Mouse (Mus musculus) MEL (cell line): ENCODE results near the gene Tifa. TPM values are rescaled to one million over a fixed set of nuclear protein-coding genes. Genes with fewer than 3 reads are reported as not detected.

Experiments used
- DNase-seq: peaks from one replicate; pipeline ENCODE4 v3.0.0; 2011; ENCODE audit warnings: low read depth, low spot score
- H3K27ac ChIP-seq: 2 replicates; pipeline ENCODE4 v1.5.1; 2012; ENCODE audit warnings: low read depth, mild to moderate bottlenecking, control low read depth, low read length, moderate library complexity; ENCODE audit not compliant: control insufficient read depth
- H3K27me3 ChIP-seq, 2 experiments: fragments of 150-350 bp in 1 of 2; sonication (generic) in 1 of 2; 2 replicates each; pipeline ENCODE4 v1.6.1; 2012; ENCODE audit warnings: low read length in 2 of 2, mild to moderate bottlenecking in 2 of 2, improper control_type of control experiment in 1 of 2, moderate library complexity in 1 of 2; ENCODE audit not compliant: insufficient read depth in 2 of 2, control insufficient read depth in 1 of 2
- H3K36me3 ChIP-seq, 2 experiments: 2 replicates each; pipeline ENCODE4 v1.6.1; 2012 to 2014; ENCODE audit warnings: low read length in 2 of 2, improper control_type of control experiment in 1 of 2, inconsistent platforms in 1 of 2, mild to moderate bottlenecking in 1 of 2; ENCODE audit not compliant: insufficient read depth in 2 of 2, control insufficient read depth in 1 of 2
- H3K4me1 ChIP-seq, 2 experiments: fragments of 150-350 bp in 1 of 2; sonication (generic) in 1 of 2; 2 replicates each; pipeline ENCODE4 v1.6.1; 2012; ENCODE audit warnings: low read length in 2 of 2, improper control_type of control experiment in 1 of 2, mild to moderate bottlenecking in 1 of 2; ENCODE audit not compliant: insufficient read depth in 2 of 2, control insufficient read depth in 1 of 2
- H3K4me3 ChIP-seq, 2 experiments: fragments of 150-350 bp in 1 of 2; sonication (generic) in 1 of 2; 2 replicates each; pipeline ENCODE4 v1.5.1; 2012; ENCODE audit warnings: low read depth in 2 of 2, low read length in 2 of 2, mild to moderate bottlenecking in 2 of 2, moderate library complexity in 2 of 2, control low read depth in 1 of 2, improper control_type of control experiment in 1 of 2; ENCODE audit not compliant: control insufficient read depth in 1 of 2, insufficient read depth in 1 of 2
- H3K79me2 ChIP-seq: 2 replicates; pipeline ENCODE4 v1.6.1; 2012; ENCODE audit warnings: mild to moderate bottlenecking, low read length, moderate library complexity; ENCODE audit not compliant: control insufficient read depth, poor library complexity, insufficient read depth
- H3K9ac ChIP-seq: 2 replicates; pipeline ENCODE4 v1.6.1; 2012; ENCODE audit warnings: low read depth, mild to moderate bottlenecking, control low read depth, low read length, moderate library complexity; ENCODE audit not compliant: control insufficient read depth, poor library complexity, severe bottlenecking
- H3K9me3 ChIP-seq: fragments of 150-350 bp; sonication (generic); replicated peaks from 2 replicates; pipeline ENCODE4 v1.6.1; 2012; ENCODE audit warnings: mild to moderate bottlenecking, low read length, improper control_type of control experiment, moderate library complexity; ENCODE audit not compliant: insufficient read depth
- BHLHE40 ChIP-seq: IDR thresholded peaks from 2 replicates; pipeline ENCODE4 v1.6.1; 2012; ENCODE audit warnings: low read depth, mild to moderate bottlenecking, inconsistent platforms, low read length, improper control_type of control experiment, borderline replicate concordance
- CHD1 ChIP-seq: IDR thresholded peaks from 2 replicates; pipeline ENCODE4 v1.6.1; 2012; ENCODE audit warnings: low read depth, mild to moderate bottlenecking, inconsistent platforms, low read length, improper control_type of control experiment
- CHD2 ChIP-seq: IDR thresholded peaks from 2 replicates; pipeline ENCODE4 v1.6.1; 2011; ENCODE audit warnings: low read length, improper control_type of control experiment
- ELF1 ChIP-seq: IDR thresholded peaks from 2 replicates; pipeline ENCODE4 v1.6.1; 2014; ENCODE audit warnings: low read depth, mild to moderate bottlenecking, inconsistent platforms, low read length, improper control_type of control experiment, moderate library complexity
- EP300 ChIP-seq, 2 experiments: IDR thresholded peaks; 2 replicates each; pipeline ENCODE4 v1.6.1; 2011; ENCODE audit warnings: improper control_type of control experiment in 2 of 2, low read length in 2 of 2, low read depth in 1 of 2, mild to moderate bottlenecking in 1 of 2
- ETS1 ChIP-seq: IDR thresholded peaks from 2 replicates; pipeline ENCODE4 v1.6.1; 2012; ENCODE audit warnings: low read depth, mild to moderate bottlenecking, inconsistent platforms, low read length, improper control_type of control experiment, moderate library complexity
- GABPA ChIP-seq: IDR thresholded peaks from 2 replicates; pipeline ENCODE4 v1.6.1; 2012; ENCODE audit warnings: low read depth, mild to moderate bottlenecking, inconsistent platforms, low read length, improper control_type of control experiment, moderate library complexity
- HCFC1 ChIP-seq: IDR thresholded peaks from 2 replicates; pipeline ENCODE4 v1.6.1; 2012; ENCODE audit warnings: low read depth, mild to moderate bottlenecking, inconsistent platforms, low read length, improper control_type of control experiment, moderate library complexity
- JUND ChIP-seq: IDR thresholded peaks from 2 replicates; pipeline ENCODE4 v1.6.1; 2011; ENCODE audit warnings: low read depth, mild to moderate bottlenecking, improper control_type of control experiment, low read length
- MAFK ChIP-seq: IDR thresholded peaks from 2 replicates; pipeline ENCODE4 v1.6.1; 2011; ENCODE audit warnings: low read depth, mild to moderate bottlenecking, low read length, improper control_type of control experiment, borderline replicate concordance
- MAX ChIP-seq: IDR thresholded peaks from 2 replicates; pipeline ENCODE4 v1.6.1; 2011; ENCODE audit warnings: low read length, improper control_type of control experiment
- MXI1 ChIP-seq: IDR thresholded peaks from 2 replicates; pipeline ENCODE4 v1.6.1; 2011; ENCODE audit warnings: mild to moderate bottlenecking, low read depth, low read length, improper control_type of control experiment
- MYB ChIP-seq: IDR thresholded peaks from 2 replicates; pipeline ENCODE4 v1.6.1; 2011; ENCODE audit warnings: mild to moderate bottlenecking, low read depth, low read length, improper control_type of control experiment
- MYC ChIP-seq: IDR thresholded peaks from 2 replicates; pipeline ENCODE4 v1.6.1; 2011; ENCODE audit warnings: low read depth, mild to moderate bottlenecking, low read length, improper control_type of control experiment, moderate library complexity
- NELFE ChIP-seq: IDR thresholded peaks from 2 replicates; pipeline ENCODE4 v1.6.1; 2011; ENCODE audit warnings: low read depth, low read length, improper control_type of control experiment
- NRF1 ChIP-seq: IDR thresholded peaks from 2 replicates; pipeline ENCODE4 v1.6.1; 2014; ENCODE audit warnings: low read depth, mild to moderate bottlenecking, inconsistent platforms, low read length, improper control_type of control experiment, moderate library complexity; ENCODE audit not compliant: poor library complexity, insufficient read depth, severe bottlenecking
- POLR2AphosphoS2 ChIP-seq: IDR thresholded peaks from 2 replicates; pipeline ENCODE4 v1.6.1; 2011; ENCODE audit warnings: low read length, improper control_type of control experiment
- RAD21 ChIP-seq: IDR thresholded peaks from 2 replicates; pipeline ENCODE4 v1.6.1; 2011; ENCODE audit warnings: mild to moderate bottlenecking, low read depth, low read length, improper control_type of control experiment
- RCOR1 ChIP-seq: IDR thresholded peaks from 2 replicates; pipeline ENCODE4 v1.6.1; 2012; ENCODE audit warnings: low read depth, mild to moderate bottlenecking, inconsistent platforms, low read length, improper control_type of control experiment
- SIN3A ChIP-seq: IDR thresholded peaks from 2 replicates; pipeline ENCODE4 v1.6.1; 2012; ENCODE audit warnings: low read length, improper control_type of control experiment, inconsistent platforms
- SMC3 ChIP-seq: IDR thresholded peaks from 2 replicates; pipeline ENCODE4 v1.6.1; 2011; ENCODE audit warnings: low read depth, low read length, improper control_type of control experiment
- TAL1 ChIP-seq: IDR thresholded peaks from 2 replicates; pipeline ENCODE4 v1.6.1; 2012; ENCODE audit warnings: mild to moderate bottlenecking, inconsistent platforms, low read length, moderate library complexity, mixed read lengths
- TBP ChIP-seq: IDR thresholded peaks from 2 replicates; pipeline ENCODE4 v1.8.0; 2011; ENCODE audit warnings: low read depth, low read length, improper control_type of control experiment
- USF1 ChIP-seq: IDR thresholded peaks from 2 replicates; pipeline ENCODE4 v1.6.1; 2014; ENCODE audit warnings: low read depth, mild to moderate bottlenecking, inconsistent platforms, low read length, improper control_type of control experiment, moderate library complexity
- USF2 ChIP-seq, 2 experiments: IDR thresholded peaks; 2 replicates each; pipeline ENCODE4 v1.6.1; 2011 to 2012; ENCODE audit warnings: improper control_type of control experiment in 2 of 2, low read length in 2 of 2, borderline replicate concordance in 1 of 2, inconsistent platforms in 1 of 2, low read depth in 1 of 2, mild to moderate bottlenecking in 1 of 2; ENCODE audit not compliant: insufficient read depth in 1 of 2
- ZC3H11A ChIP-seq: IDR thresholded peaks from 2 replicates; pipeline ENCODE4 v1.6.1; 2012; ENCODE audit warnings: low read depth, mild to moderate bottlenecking, inconsistent platforms, low read length, improper control_type of control experiment
- ZKSCAN1 ChIP-seq: IDR thresholded peaks from 2 replicates; pipeline ENCODE4 v1.6.1; 2012; ENCODE audit warnings: low read depth, mild to moderate bottlenecking, inconsistent platforms, low read length, improper control_type of control experiment, moderate library complexity
- ZMIZ1 ChIP-seq: IDR thresholded peaks from 2 replicates; pipeline ENCODE4 v1.6.1; 2012; ENCODE audit warnings: low read depth, mild to moderate bottlenecking, inconsistent platforms, low read length, improper control_type of control experiment, moderate library complexity
- ZNF384 ChIP-seq: IDR thresholded peaks from 2 replicates; pipeline ENCODE4 v1.6.1; 2012; ENCODE audit warnings: low read depth, mild to moderate bottlenecking, inconsistent platforms, low read length, improper control_type of control experiment
- polyA plus RNA-seq, 2 experiments: library from polyadenylated mRNA; stranded (reverse) in 1 of 2; unstranded in 1 of 2; fragments of >175 nt in 1 of 2; fragments of >200 nt in 1 of 2; gene quantifications; 2 replicates each; pipeline versions ENCODE4 v1.2.1 to v1.2.4; 2012; ENCODE audit warnings: low replicate concordance in 2 of 2, low read depth in 1 of 2; ENCODE audit not compliant: insufficient read length in 2 of 2, insufficient read depth in 1 of 2, missing spikeins in 1 of 2
- total RNA-seq: library from RNA; depleted of rRNA; stranded (reverse); fragments of 300-350 nt; gene quantifications from 2 replicates; pipeline ENCODE4 v1.2.3, GENCODE M21; 2012

The Tifa gene
- total and polyA plus RNA-seq, 3 experiments = 1.7 to 3.0 TPM; not detected in 1

DNA sequence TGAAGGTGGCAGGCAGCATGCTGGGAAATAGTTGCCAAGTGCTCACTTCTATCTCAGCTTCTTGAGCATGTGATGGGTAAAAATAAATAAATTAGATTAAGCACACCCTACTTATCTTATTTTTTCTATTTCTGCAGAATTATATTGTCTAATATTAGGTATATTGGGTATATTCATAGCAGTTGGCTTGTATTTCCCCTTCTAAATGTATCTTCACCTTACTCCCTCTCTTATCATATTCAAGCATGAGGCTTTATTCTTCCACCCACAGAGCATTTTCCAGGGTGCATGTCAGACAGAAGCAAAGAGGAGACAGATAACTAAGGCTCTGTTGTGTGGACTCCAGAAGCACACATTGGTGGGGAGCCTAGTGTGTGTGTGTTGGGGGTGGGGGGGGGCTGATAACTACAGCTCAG is 31.7 kb upstream of the Tifa start (continued):
- TF ChIP-seq ZNF384 = no peak
- TF ChIP-seq POLR2AphosphoS2 = no peak

DNA sequence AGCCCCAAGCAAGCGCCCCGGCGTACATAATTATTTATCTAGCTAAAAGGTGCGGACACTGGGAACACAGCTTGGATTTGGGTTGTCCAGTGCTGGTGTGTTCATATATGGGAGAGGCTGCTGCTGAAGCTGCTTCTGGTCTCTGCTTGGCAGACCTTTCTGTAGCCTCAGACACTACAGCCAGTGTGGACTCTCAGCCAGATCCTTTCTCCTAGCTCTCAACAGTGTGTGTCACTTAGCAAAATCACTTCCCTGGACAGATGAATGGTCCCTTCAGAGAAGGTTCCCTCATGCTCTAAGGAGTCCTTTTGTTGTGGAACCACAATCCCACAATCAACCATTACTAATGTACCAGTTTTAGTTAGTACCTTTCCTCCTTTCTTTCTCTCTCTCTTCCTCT is 30.8 kb upstream of the Tifa start:
- no peaks in the 10 kb centered on the region for H3K9me3 ChIP-seq
- peak overlapping the region; percentile 9 to 12; a peak in 2 of 4 replicates for H3K4me3 ChIP-seq
- peak; percentile 49 for DNase-seq
- peaks cover 0 to 26% of the 10 kb centered on the region in 2 experiments; a peak in 2 of 4 replicates for H3K36me3 ChIP-seq
- H3K27ac ChIP-seq = peak overlapping the region; percentile 62; the same call in 1 of the 2 replicates
- H3K9ac ChIP-seq = peak overlapping the region; percentile 41
- H3K4me1 ChIP-seq = peaks cover 15 to 32% of the 10 kb centered on the region in 2 experiments
- no peak for TF ChIP-seq SIN3A
- 0 out of 2 replicates have a peak, but pooled peaks have one; percentile 12 for TF ChIP-seq JUND
- H3K27me3 ChIP-seq = no peaks in the 10 kb centered on the region
- H3K79me2 ChIP-seq = no peaks in the 10 kb centered on the region

DNA sequence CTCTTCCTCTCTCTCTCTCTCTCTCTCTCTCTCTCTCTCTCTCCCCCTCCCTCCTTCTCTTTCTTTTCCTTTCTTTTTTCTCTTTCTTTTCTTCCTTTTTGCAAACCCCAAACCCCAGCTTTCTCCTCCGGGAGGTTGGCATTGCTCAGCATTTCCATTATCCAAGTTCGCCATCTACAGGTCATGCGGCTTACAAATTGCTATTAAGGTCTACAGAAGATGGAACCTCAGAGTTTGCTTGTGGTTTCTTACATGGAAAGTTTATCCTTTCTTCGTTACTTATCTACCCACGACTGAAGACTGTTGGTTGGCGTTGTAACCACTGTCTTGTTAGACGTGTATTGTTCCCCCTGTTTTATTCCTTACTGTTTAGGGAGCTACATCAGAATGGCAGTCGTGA is 30.4 kb upstream of the Tifa start:
- no peaks in the 10 kb centered on the region for H3K27me3 ChIP-seq
- H3K4me1 ChIP-seq = peaks cover 15 to 32% of the 10 kb centered on the region in 2 experiments
- DNase-seq = peak; percentile 80
- H3K27ac ChIP-seq = peak overlapping the region; percentile 62; the same call in 1 of the 2 replicates
- H3K9me3 ChIP-seq = no peaks in the 10 kb centered on the region
- no peaks in the 10 kb centered on the region for H3K79me2 ChIP-seq
- H3K9ac ChIP-seq = peak overlapping the region; percentile 41; the same call in 1 of the 2 replicates
- H3K36me3 ChIP-seq = peaks cover 0 to 26% of the 10 kb centered on the region in 2 experiments; a peak in 2 of 4 replicates
- H3K4me3 ChIP-seq = peak overlapping the region; percentile 9 to 14; a peak in 2 of 4 replicates
- 0 out of 2 replicates have a peak, but pooled peaks have one; percentile 55 for TF ChIP-seq MAFK
- 0 out of 2 replicates have a peak, but pooled peaks have one; percentile 26 for TF ChIP-seq ZMIZ1
- TF ChIP-seq USF1 = no peak
- no peak for TF ChIP-seq JUND
- TF ChIP-seq SMC3 = peak; percentile 60
- TF ChIP-seq NRF1 = no peak
- no peak for TF ChIP-seq ZKSCAN1
- TF ChIP-seq ZNF384 = no peak
- TF ChIP-seq CHD2 = no peak
- TF ChIP-seq CHD1 = no peak
- TF ChIP-seq ELF1 = no peak
- TF ChIP-seq USF2 (IDR thresholded peaks at IDR 0.05; ENCODE audit: borderline replicate concordance in 1 of 2, insufficient read depth in 1 of 2, low read depth in 1 of 2, low read length in 2 of 2) = no peak
- peak; percentile 65 for TF ChIP-seq MXI1
- peak; percentile 56 for TF ChIP-seq ZC3H11A
- TF ChIP-seq MAX = no peak
- no peak for TF ChIP-seq GABPA
- peak; percentile 79 for TF ChIP-seq ETS1
- no peak for TF ChIP-seq POLR2AphosphoS2
- TF ChIP-seq EP300 (IDR thresholded peaks at IDR 0.05; ENCODE audit: low read depth in 1 of 2, low read length in 2 of 2) = peak; percentile 80 to 89
- peak; percentile 37; the same call in 1 of the 2 replicates for TF ChIP-seq BHLHE40
- TF ChIP-seq RAD21 = peak; percentile 86
- TF ChIP-seq TBP = no peak
- peak; percentile 84 for TF ChIP-seq RCOR1
- 0 out of 2 replicates have a peak, but pooled peaks have one; percentile 29 for TF ChIP-seq HCFC1
- no peak for TF ChIP-seq NELFE
- TF ChIP-seq MYC = peak; percentile 57; the same call in 1 of the 2 replicates
- TF ChIP-seq MYB = peak; percentile 81
- TF ChIP-seq TAL1 = no peak
